Mouse (Mus musculus): ENCODE measurements at regions not wholly inside any gene's neighbourhood (a gene's known extent, or its start where the extent isn't known, plus 50 kb on each side); places are given as distances from the start of the nearest gene placed in this dataset.
"Not testable (repeated sequence)": the region's sequence is repeated elsewhere in the genome, so short reads cannot be mapped to it uniquely, and the experiment has no call there.

DNA sequence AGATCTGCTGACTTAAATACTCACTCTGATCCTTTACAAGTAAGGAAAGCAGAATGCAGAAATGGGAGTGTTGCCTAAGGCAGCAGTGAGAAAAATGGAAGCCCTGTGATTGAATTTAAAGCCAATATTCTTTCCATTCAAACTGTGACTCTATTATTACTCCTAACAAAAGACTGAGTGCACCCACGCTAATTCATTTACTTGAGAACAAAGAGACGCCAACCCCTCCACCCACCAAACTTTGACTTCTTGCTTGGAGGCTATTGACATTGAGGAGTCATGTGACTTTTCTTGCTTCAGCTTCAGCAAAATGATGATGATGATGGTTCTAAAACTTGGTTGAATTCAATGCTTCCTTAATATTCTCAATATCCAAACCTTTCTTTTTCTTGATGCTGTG lies 245.6 kb downstream of the Enc1 start:
- no peak for DNase-seq

GRCm38 (mm10) chr13:97485886-97486285 lies 245.0 kb downstream of the Enc1 start:
- no peak for DNase-seq

DNA sequence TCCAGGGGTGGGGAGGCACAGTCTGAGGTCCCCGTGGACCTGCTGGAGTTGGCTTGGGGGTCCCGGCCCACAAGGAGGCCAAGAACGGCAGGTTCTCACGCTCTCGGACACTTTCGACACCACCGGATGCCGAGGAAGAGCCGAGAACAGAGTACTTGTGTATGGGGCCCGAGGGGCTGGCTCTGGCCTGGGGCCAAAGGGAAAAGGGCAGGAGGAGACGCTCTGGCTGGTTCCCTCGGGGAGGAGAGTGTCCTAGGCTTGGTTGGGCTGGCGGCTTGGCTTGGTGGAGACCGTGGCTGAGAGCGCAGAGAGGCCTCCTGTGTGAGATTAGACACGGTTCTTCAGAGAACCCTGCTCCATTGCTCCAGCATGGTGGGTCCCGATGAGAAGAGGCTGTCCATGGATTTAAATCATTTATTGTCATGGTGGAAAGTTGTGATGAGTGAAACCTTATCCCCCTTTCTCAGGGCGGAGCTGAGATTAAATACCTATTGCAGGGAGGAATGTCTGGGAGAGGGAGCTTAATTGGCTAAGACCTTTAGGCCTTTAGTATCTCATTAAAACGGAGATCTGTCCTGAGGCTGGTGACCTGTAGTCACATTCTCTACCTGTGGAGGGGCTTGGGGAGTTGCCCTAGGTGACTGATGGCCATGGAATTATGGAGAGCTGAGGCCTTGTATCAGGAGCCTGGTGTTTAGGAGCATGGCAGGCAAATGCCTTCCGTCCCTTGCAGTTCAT lies 244.1 kb downstream of the Enc1 start:
- no peak for DNase-seq

- DNase-seq = peak; percentile 33
Measured at GRCm38 (mm10) chr13:97483681-97484080, 242.8 kb downstream of the Enc1 start.

DNA sequence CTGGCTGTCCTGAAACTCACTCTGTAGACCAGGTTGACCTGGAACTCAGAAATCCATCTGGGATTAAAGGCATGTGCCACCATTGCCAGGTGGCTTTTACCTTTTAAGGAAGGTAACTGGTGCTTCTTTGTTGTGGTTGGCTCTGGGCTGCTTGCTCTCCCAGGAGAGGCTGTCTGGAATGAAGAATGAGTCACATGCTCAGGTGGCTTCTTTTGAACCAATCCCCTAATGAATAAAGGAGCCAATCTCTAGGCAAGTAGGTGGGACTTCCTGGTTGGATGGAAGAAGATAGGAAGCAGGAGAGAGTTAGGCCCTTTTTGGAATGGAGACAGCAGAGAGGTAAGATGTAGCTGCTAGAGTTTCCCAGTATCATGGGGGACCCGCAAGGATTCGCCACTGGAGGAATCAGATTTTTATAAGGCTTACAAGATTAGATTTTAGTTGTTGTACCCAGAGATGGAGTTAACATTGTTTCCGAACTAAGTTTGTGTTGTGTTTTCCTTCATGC lies 241.6 kb downstream of the Enc1 start:
- no peak for DNase-seq

- DNase-seq = no peak
Measured at GRCm38 (mm10) chr13:97481259-97481658, 240.4 kb downstream of the Enc1 start.

GRCm38 (mm10) chr13:97479066-97479586 lies 238.2 kb downstream of the Enc1 start:
- DNase-seq = no peak

GRCm38 (mm10) chr13:97473971-97474365 lies 233.1 kb downstream of the Enc1 start:
- no peak for DNase-seq

- DNase-seq = no peak
Measured at GRCm38 (mm10) chr13:97473256-97473970, 232.5 kb downstream of the Enc1 start.

DNA sequence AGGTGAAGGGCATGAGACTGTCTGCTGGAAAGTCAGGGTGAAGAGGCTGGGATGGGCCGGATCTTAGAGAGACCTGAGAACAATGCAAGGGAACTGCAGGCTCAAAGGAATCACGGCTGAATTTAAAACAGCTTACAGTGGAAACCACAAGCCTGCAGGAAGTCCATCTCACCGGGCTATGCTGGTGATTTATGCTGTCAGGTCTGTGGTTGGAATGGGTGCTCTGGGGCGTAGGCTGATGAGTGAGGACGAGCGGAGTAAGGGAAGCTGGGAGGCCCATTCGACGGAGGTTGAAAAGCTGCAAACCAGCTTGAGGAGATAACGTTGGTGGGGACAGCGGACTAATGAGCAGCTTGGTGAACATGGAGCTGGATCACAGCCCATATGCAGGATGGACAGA lies 229.1 kb downstream of the Enc1 start:
- DNase-seq = no peak

- no peak for DNase-seq
Measured at GRCm38 (mm10) chr13:97468874-97469593, 228.1 kb downstream of the Enc1 start.

DNA sequence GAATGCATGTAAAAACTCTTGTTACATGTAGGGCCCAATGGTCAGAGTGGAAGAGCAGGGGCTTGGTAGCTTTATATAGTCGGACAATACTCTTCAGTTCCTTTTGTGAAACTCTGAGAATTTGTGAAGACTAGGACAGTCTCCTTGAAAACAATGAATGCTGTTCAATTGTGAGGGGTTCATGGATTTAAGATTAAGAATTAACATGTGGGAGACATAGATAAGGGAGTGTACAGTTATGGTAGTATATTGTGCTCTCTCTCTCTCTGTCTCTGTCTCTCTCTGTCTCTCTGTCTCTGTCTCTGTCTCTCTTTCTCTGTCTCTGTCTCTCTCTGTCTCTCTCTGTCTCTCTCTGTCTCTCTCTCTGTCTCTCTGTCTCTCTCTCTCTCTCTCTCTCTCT lies 225.7 kb downstream of the Enc1 start:
- not testable (repeated sequence) for DNase-seq

- DNase-seq = no peak
Measured at GRCm38 (mm10) chr13:97463798-97464197, 222.9 kb downstream of the Enc1 start.

DNA sequence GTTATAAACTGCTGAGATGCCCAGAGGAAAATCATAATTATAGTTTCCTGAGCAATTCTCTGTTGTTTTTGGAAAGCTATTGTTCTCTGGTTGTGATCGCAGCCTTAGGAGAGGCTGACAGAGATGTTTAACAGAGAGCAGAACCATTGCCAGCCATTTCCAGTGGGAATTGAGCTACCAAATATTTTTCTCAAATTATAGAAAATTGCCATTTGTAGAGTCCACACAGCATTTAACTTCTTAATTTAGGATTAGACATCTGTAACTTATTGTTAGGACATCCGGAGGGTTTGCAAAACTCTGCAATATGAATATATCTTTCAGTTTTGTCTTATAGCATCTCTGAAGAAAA lies 222.0 kb downstream of the Enc1 start:
- no peak for DNase-seq

DNA sequence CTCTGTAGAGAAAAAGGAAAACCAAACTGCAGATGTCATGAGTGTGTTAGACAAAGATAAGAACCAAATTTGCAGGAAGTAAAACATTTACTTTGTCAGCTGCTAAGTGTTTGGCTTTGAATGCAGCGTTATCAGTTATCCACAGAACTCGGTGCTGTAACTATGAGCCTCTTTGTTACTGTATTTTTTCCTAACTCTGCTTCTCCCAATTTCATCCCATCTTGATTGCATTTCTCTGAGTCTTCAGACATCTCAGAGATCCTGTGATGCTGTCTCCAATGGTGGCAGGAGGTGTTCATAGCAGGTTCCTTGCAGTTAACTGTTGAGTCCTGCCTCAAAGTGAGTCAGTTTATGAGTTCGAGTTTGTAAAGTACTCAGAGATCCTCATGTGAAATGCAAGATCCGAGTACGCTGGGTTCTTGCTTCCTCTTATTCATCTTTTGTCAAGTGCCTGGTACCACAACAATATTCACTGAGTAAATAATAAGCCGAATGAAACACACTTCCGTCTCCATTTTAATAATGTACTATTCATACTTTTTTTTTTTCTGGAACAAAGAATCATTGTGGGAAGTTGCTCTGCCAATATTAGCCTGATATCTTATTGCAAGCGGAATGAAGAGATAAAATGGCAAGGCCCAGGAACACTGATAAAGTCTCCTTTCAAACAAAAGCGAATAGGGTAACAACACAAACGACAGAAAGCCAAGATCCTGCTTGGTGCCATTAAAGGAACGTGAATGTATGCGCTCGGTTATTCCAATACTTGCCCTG lies 221.4 kb downstream of the Enc1 start:
- DNase-seq = no peak

GRCm38 (mm10) chr13:97461207-97461606 lies 220.3 kb downstream of the Enc1 start:
- no peak for DNase-seq

- no peak for DNase-seq
Measured at GRCm38 (mm10) chr13:97459106-97459505, 218.2 kb downstream of the Enc1 start.

GRCm38 (mm10) chr13:97455961-97456360 lies 215.1 kb downstream of the Enc1 start:
- no peak for DNase-seq

GRCm38 (mm10) chr13:97454715-97455114 lies 213.8 kb downstream of the Enc1 start:
- DNase-seq = no peak

DNA sequence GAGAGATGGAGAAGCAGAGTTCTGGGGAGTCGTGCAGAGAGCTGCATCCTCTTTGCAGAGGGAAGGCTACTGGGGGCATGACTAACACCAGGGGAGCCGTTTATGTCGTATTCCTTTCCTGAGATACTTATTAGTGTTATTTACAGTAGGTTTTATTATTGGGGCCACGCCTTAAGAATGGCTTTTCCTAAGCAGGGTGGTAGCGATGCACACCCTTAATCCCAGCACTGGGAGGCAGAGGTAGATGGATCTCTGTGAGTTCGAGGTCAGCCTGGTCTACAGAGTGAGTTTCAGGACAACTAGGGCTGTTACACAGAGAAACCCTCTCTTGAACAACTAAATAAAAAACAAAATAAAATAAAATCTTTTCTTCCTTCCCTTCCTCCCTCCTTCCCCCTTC lies 212.6 kb downstream of the Enc1 start:
- no peak for DNase-seq

DNA sequence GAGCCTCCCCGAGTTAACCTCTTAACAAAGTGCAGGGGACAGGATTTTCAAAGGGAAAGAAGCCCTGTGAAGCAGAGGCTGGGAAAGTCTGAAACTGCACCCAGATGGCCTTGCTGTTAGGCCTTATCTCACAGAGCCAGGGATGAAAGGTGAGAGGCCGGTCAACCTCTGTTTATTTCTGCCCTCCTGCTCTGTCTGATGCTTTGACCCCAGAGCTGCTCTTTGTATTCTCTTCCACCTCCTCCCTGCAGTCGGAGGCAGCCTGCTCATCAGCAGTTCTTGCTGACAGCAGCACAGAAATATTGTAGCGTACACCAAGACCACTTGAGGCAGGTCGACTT lies 212.2 kb downstream of the Enc1 start:
- DNase-seq = peak; percentile 4

Measured in adrenal gland, adult 2 months (tissue).